Mouse (Mus musculus): ENCODE results near the gene Gtf2ird2.

DNA sequence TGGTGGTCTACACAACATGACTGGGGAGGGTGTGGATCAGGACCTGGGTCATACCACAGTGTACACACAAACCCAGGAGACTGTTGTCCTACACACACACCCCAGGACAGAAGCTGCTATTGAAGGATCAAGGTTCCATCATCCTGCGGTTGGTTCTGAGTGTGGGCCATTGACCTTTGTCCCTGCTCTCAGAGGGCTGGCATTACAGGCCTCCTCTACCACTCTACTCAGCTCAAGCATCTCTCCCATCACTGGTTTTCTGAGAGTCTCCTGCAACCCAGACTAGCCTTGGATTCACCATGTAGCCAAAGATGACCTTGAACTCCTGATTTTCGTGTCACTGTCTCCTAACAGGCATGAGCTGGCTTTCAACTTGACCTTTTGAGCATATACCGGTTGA, 52.4 kb downstream of the Gtf2ird2 start:
- TF ChIP-seq TAL1 (IDR thresholded peaks at IDR 0.05; ENCODE audit: low read length) (no peak), GATA1 (IDR thresholded peaks at IDR 0.05; ENCODE audit: low read length) (no peak)
